Mouse (Mus musculus) cerebellum, adult 9-10 months (tissue): ENCODE data around the gene Zfp385a.

ENCODE experiments used
- DNase-seq: peaks from one replicate; pipeline ENCODE4 v3.0.0; 2022

Gene Zfp385a

GRCm38 (mm10) chr15:103335488-103336235 is 4.2 kb downstream of the Zfp385a start:
- DNase-seq: no peak

GRCm38 (mm10) chr15:103335040-103335439 is 4.9 kb downstream of the Zfp385a start:
- no peak for DNase-seq

- no peak for DNase-seq
These were observed 5.7 kb downstream of the Zfp385a start for GRCm38 (mm10) chr15:103334194-103334593.

- DNase-seq: no peak
These were observed 6.2 kb downstream of the Zfp385a start for GRCm38 (mm10) chr15:103333738-103334137.

- no peak for DNase-seq
These were observed 6.7 kb downstream of the Zfp385a start for GRCm38 (mm10) chr15:103333081-103333615.

GRCm38 (mm10) chr15:103323455-103324247 is 16.2 kb downstream of the Zfp385a start:
- DNase-seq: peak; percentile 90

- DNase-seq: peak; percentile 72
These were observed 16.8 kb downstream of the Zfp385a start for GRCm38 (mm10) chr15:103323070-103323454.

GRCm38 (mm10) chr15:103322396-103322795 is 17.5 kb downstream of the Zfp385a start:
- DNase-seq: no peak

GRCm38 (mm10) chr15:103321076-103321475 is 18.8 kb downstream of the Zfp385a start:
- peak; percentile 69 for DNase-seq

GRCm38 (mm10) chr15:103318201-103318816 is 21.6 kb downstream of the Zfp385a start:
- DNase-seq: peak; percentile 34

GRCm38 (mm10) chr15:103317731-103318130 is 22.2 kb downstream of the Zfp385a start:
- DNase-seq: no peak

GRCm38 (mm10) chr15:103317120-103317519 is 22.8 kb downstream of the Zfp385a start:
- DNase-seq: no peak

- no peak for DNase-seq
These were observed 23.7 kb downstream of the Zfp385a start for GRCm38 (mm10) chr15:103315979-103316776.

GRCm38 (mm10) chr15:103315011-103315502 is 24.8 kb downstream of the Zfp385a start:
- DNase-seq: peak; percentile 62

GRCm38 (mm10) chr15:103314181-103314580 is 25.7 kb downstream of the Zfp385a start:
- no peak for DNase-seq

GRCm38 (mm10) chr15:103313495-103314095 is 26.3 kb downstream of the Zfp385a start:
- DNase-seq: peak; percentile 76

GRCm38 (mm10) chr15:103310365-103310910 is 29.5 kb downstream of the Zfp385a start, which contains the start of gene Gpr84:
TSS of gene Gpr84 (minus strand) at chr15:103310612.
- no peak for DNase-seq

- no peak for DNase-seq
These were observed 30.9 kb downstream of the Zfp385a start for GRCm38 (mm10) chr15:103308876-103309580.

- no peak for DNase-seq
These were observed 31.6 kb downstream of the Zfp385a start for GRCm38 (mm10) chr15:103308056-103308875.

GRCm38 (mm10) chr15:103307125-103307524 is 32.8 kb downstream of the Zfp385a start:
- DNase-seq: peak; percentile 94
